Mouse (Mus musculus): Measurements from ENCODE around the gene Npvf. TPM values are rescaled to one million over a fixed set of nuclear protein-coding genes. Genes with fewer than 3 reads are reported as not detected.

Gene Npvf
- polyA plus RNA-seq (2016; fragmentation: Nextera tagmentation; extraction: Ambion mirVana) = not detected in 2 replicates

GRCm38 (mm10) chr6:50654356-50654755 lies at the start of gene Npvf:
Npvf (minus strand) TSS chr6:50654439.
- Histone ChIP-seq H3K4me1 (replicated peaks) (no peaks in the 10 kb centered on the region), H3K36me3 (no peaks in the 10 kb centered on the region), H3K9me3 (no peaks in the 10 kb centered on the region), H3K4me3 (no peak within 1 kb of the TSS), H3K27me3 (ENCODE audit: insufficient read depth, poor library complexity, severe bottlenecking) (no peaks in the 10 kb centered on the region), H3K27ac (no peak within 1 kb of the TSS)
- 89% methylated on average over 4 of the region's 4 CpGs for WGBS
- DNase-seq (ENCODE audit: low spot score) = no peak

GRCm38 (mm10) chr6:50689121-50689815 lies 35.0 kb upstream of the Npvf start:
- Histone ChIP-seq H3K27me3 (ENCODE audit: insufficient read depth, poor library complexity, severe bottlenecking) (no peaks in the 10 kb centered on the region), H3K27ac (no peak overlapping the region), H3K4me1 (replicated peaks) (0 out of 2 replicates have a peak, but pooled peaks cover 4% of the 10 kb centered on the region), H3K36me3 (no peaks in the 10 kb centered on the region), H3K9me3 (no peaks in the 10 kb centered on the region), H3K4me3 (no peak overlapping the region)
- no peak for DNase-seq (ENCODE audit: low spot score)
- WGBS = 74% methylated on average over 15 of the region's 15 CpGs

- Histone ChIP-seq H3K36me3 (no peaks in the 10 kb centered on the region), H3K27me3 (ENCODE audit: insufficient read depth, poor library complexity, severe bottlenecking) (peaks cover 27% of the 10 kb centered on the region; the same call in 1 of the 2 replicates), H3K9me3 (no peaks in the 10 kb centered on the region), H3K4me3 (no peak overlapping the region), H3K27ac (no peak overlapping the region), H3K4me1 (replicated peaks) (peaks cover 12% of the 10 kb centered on the region; the same call in 1 of the 2 replicates)
- 74% methylated on average over 7 of the region's 7 CpGs for WGBS
- DNase-seq (ENCODE audit: low spot score) = no peak
Measured at GRCm38 (mm10) chr6:50684646-50685415, 30.6 kb upstream of the Npvf start.

- DNase-seq (ENCODE audit: low spot score) = no peak
- Histone ChIP-seq H3K9me3 (no peaks in the 10 kb centered on the region), H3K36me3 (no peaks in the 10 kb centered on the region), H3K4me1 (replicated peaks) (peaks cover 12% of the 10 kb centered on the region; the same call in 1 of the 2 replicates), H3K27ac (no peak overlapping the region), H3K27me3 (ENCODE audit: insufficient read depth, poor library complexity, severe bottlenecking) (peaks cover 27% of the 10 kb centered on the region; the same call in 1 of the 2 replicates), H3K4me3 (no peak overlapping the region)
- 31% methylated on average over 5 of the region's 5 CpGs for WGBS
Measured at GRCm38 (mm10) chr6:50681491-50681890, 27.3 kb upstream of the Npvf start.

GRCm38 (mm10) chr6:50680224-50681215 lies 26.3 kb upstream of the Npvf start:
- Histone ChIP-seq H3K27me3 (ENCODE audit: insufficient read depth, poor library complexity, severe bottlenecking) (peaks cover 27% of the 10 kb centered on the region; the same call in 1 of the 2 replicates), H3K27ac (no peak overlapping the region), H3K4me1 (replicated peaks) (peaks cover 12% of the 10 kb centered on the region; the same call in 1 of the 2 replicates), H3K9me3 (no peaks in the 10 kb centered on the region), H3K36me3 (no peaks in the 10 kb centered on the region), H3K4me3 (no peak overlapping the region)
- DNase-seq (ENCODE audit: low spot score) = no peak
- 70% methylated on average over 20 of the region's 20 CpGs for WGBS

- Histone ChIP-seq H3K4me3 (no peak overlapping the region), H3K27ac (no peak overlapping the region), H3K9me3 (no peaks in the 10 kb centered on the region), H3K4me1 (replicated peaks) (peaks cover 12% of the 10 kb centered on the region; the same call in 1 of the 2 replicates), H3K36me3 (no peaks in the 10 kb centered on the region), H3K27me3 (ENCODE audit: insufficient read depth, poor library complexity, severe bottlenecking) (peaks cover 27% of the 10 kb centered on the region; the same call in 1 of the 2 replicates)
- no peak for DNase-seq (ENCODE audit: low spot score)
- WGBS = 86% methylated on average over 2 of the region's 2 CpGs
Measured at GRCm38 (mm10) chr6:50679486-50679828, 25.2 kb upstream of the Npvf start.

- peaks cover 27% of the 10 kb centered on the region; the same call in 1 of the 2 replicates for H3K27me3 ChIP-seq (ENCODE audit: insufficient read depth, poor library complexity, severe bottlenecking)
- no peaks in the 10 kb centered on the region for H3K36me3 ChIP-seq
- no peak overlapping the region; the same call in 1 of the 2 replicates for H3K27ac ChIP-seq
- H3K9me3 ChIP-seq = no peaks in the 10 kb centered on the region
- H3K4me1 ChIP-seq (replicated peaks) = peaks cover 12% of the 10 kb centered on the region; the same call in 1 of the 2 replicates
- WGBS = 32% methylated on average over 8 of the region's 8 CpGs
- DNase-seq (ENCODE audit: low spot score) = peak; percentile 79
- no peak overlapping the region for H3K4me3 ChIP-seq
Measured at GRCm38 (mm10) chr6:50678826-50679485, 24.7 kb upstream of the Npvf start.

- WGBS = 91% methylated on average over 3 of the region's 3 CpGs
- no peak for DNase-seq (ENCODE audit: low spot score)
- Histone ChIP-seq H3K4me3 (no peak overlapping the region), H3K36me3 (no peaks in the 10 kb centered on the region), H3K4me1 (replicated peaks) (0 out of 2 replicates have a peak, but pooled peaks cover 4% of the 10 kb centered on the region), H3K27me3 (ENCODE audit: insufficient read depth, poor library complexity, severe bottlenecking) (no peaks in the 10 kb centered on the region), H3K9me3 (no peaks in the 10 kb centered on the region), H3K27ac (no peak overlapping the region)
Measured at GRCm38 (mm10) chr6:50671191-50671590, 17.0 kb upstream of the Npvf start.

GRCm38 (mm10) chr6:50666937-50667336 lies 12.7 kb upstream of the Npvf start:
- Histone ChIP-seq H3K4me1 (replicated peaks) (no peaks in the 10 kb centered on the region), H3K27me3 (ENCODE audit: insufficient read depth, poor library complexity, severe bottlenecking) (no peaks in the 10 kb centered on the region), H3K36me3 (no peaks in the 10 kb centered on the region), H3K4me3 (no peak overlapping the region), H3K27ac (no peak overlapping the region), H3K9me3 (no peaks in the 10 kb centered on the region)
- WGBS = 78% methylated on average over 5 of the region's 5 CpGs
- no peak for DNase-seq (ENCODE audit: low spot score)

GRCm38 (mm10) chr6:50665020-50665419 lies 10.8 kb upstream of the Npvf start:
- no peaks in the 10 kb centered on the region for H3K36me3 ChIP-seq
- 85% methylated on average over 3 of the region's 3 CpGs for WGBS
- no peaks in the 10 kb centered on the region for H3K4me1 ChIP-seq (replicated peaks)
- H3K27me3 ChIP-seq (ENCODE audit: insufficient read depth, poor library complexity, severe bottlenecking) = no peaks in the 10 kb centered on the region
- no peaks in the 10 kb centered on the region for H3K9me3 ChIP-seq
- no peak overlapping the region for H3K4me3 ChIP-seq
- no peak for DNase-seq (ENCODE audit: low spot score)
- H3K27ac ChIP-seq = no peak overlapping the region

GRCm38 (mm10) chr6:50664193-50664592 lies 10.0 kb upstream of the Npvf start:
- no peak for DNase-seq (ENCODE audit: low spot score)
- no peaks in the 10 kb centered on the region for H3K9me3 ChIP-seq
- no peaks in the 10 kb centered on the region for H3K36me3 ChIP-seq
- no peak overlapping the region for H3K27ac ChIP-seq
- no peak overlapping the region for H3K4me3 ChIP-seq
- no peaks in the 10 kb centered on the region for H3K27me3 ChIP-seq (ENCODE audit: insufficient read depth, poor library complexity, severe bottlenecking)
- H3K4me1 ChIP-seq (replicated peaks) = no peaks in the 10 kb centered on the region
- 91% methylated on average over 3 of the region's 3 CpGs for WGBS

Data from hindbrain, embryonic 10.5 days (tissue).